Mouse (Mus musculus) gastrocnemius, postnatal 25 days (tissue): ENCODE results near the gene Wnt7a. TPM values are rescaled to one million over a fixed set of nuclear protein-coding genes. Genes with fewer than 3 reads are reported as not detected.

Experiments
- DNase-seq: peaks from one replicate; pipeline ENCODE4 v3.0.0; 2022
- total RNA-seq, 2 experiments: library from RNA; stranded (reverse); gene quantifications; 1 replicate in 1 of 2; 2 replicates in 1 of 2; pipeline ENCODE4 v1.2.3; 2021

The Wnt7a gene
- total RNA-seq, 2 experiments from 2014 or later: not detected

- no peak for DNase-seq
Measured at GRCm38 (mm10) chr6:91384415-91384814, 26.7 kb downstream of the Wnt7a start.

DNA sequence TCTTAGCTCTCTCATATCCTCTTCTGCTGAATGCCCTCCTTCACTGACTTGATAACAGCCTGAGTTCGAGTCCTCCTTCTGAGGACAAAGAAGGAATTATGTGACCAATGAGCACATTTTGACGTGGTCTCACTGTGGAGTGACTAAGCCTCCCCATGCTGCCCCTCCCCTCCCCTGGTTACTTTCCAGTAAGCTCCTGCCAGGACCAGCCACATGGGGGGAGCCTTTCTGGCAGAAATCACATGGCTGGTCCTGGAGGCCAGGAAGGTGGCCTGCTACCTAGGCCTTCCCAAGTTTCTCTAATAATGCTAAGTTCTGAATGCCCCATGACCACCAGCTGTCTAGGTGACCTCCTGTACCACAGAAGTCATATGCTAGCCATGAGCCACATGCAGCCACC is 27.3 kb downstream of the Wnt7a start:
- no peak for DNase-seq

GRCm38 (mm10) chr6:91383303-91383702 is 27.9 kb downstream of the Wnt7a start:
- DNase-seq: no peak

DNA sequence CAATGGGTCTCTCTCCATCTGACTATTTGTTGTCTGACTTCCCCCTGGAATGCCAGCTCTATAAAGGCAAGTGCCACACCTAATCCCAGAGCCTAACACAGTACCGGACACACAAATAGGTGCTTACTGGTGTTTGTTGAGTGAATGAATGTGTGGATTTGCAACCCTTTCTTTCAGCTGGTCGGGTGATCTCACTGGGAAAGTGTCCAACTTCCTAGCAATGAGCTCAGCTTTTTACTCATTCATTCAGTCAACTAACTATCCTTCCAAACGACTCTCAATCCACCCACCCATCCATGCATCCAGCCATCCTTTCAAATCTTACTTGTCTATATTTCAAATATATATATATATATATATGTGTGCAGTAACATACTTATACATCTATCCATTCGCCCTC is 31.3 kb downstream of the Wnt7a start:
- no peak for DNase-seq

- no peak for DNase-seq
Measured at GRCm38 (mm10) chr6:91379266-91379665, 31.9 kb downstream of the Wnt7a start.

GRCm38 (mm10) chr6:91372977-91373376 is 38.2 kb downstream of the Wnt7a start:
- no peak for DNase-seq

- no peak for DNase-seq
Measured at GRCm38 (mm10) chr6:91372586-91372971, 38.6 kb downstream of the Wnt7a start.

DNA sequence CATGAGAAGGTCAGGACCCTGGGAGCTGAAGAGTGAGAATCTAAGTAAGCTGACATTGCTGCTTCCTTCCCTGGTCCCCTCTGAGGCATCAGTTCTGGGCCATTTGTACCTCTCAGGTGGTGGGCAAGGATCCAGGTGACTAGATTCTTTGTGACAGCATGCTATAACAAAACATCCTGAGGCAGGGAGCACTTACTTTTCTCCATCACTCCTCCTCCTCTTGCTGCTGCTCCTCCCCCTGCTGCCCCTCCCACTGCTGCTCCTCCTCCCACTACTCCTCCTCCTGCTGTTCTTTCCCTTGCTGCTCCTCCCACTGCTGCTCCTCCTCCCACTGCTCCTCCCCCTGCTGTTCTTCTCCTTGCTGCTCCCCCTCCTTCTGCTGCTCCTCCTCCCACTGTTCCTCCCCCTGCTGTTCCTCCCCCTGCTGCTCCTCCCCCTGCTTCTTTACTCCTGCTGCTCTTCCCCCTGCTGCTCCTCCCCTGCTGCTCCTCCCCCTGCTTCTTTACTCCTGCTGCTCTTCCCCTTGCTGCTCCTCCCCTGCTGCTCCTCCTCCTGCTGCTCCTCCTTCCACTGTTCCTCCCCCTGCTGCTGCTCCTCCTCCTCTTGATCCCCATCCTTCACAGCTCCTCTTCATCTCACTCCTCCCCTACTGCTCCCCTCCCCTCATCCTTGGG is 39.1 kb downstream of the Wnt7a start:
- no peak for DNase-seq

GRCm38 (mm10) chr6:91366781-91367180 is 44.4 kb downstream of the Wnt7a start:
- no peak for DNase-seq

- no peak for DNase-seq
Measured at GRCm38 (mm10) chr6:91365480-91365879, 45.7 kb downstream of the Wnt7a start.

- DNase-seq: no peak
Measured at GRCm38 (mm10) chr6:91362756-91363155, 48.4 kb downstream of the Wnt7a start.

GRCm38 (mm10) chr6:91360998-91361397 is 50.2 kb downstream of the Wnt7a start:
- no peak for DNase-seq

GRCm38 (mm10) chr6:91360371-91360690 is 50.8 kb downstream of the Wnt7a start:
- DNase-seq: no peak

DNA sequence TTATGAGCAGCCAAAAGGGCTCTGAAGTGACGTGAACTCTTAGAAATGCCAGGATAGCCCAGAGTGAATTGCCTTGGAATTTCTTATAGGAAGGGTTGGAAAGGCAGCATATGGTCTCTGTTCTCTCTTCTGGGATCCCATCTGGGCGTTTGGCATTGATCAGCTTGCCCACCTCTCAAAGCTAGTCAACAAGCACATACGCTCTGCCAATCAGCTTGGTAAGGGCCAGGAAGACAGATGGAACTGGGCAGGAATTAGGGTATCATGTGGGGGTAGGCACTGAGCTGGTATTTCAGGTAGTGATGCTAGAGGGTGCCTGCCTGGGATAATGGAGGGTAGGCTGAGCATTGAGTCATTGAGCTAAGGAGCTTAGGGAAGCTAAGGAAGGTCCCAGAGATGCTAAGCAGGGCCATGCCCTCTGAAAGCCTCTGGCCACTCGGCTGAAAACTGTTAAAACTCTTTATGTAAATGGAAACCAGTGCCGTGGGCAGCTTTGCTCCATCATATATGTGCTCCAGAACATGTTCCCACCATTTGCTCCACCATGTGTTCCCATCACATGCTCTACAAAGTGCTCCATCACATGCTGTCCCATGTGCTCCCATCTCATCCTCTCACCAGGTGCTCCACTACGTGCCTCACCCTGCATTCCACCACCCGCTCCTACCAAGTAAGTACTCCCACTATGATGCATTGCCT is 51.3 kb downstream of the Wnt7a start:
- DNase-seq: no peak

GRCm38 (mm10) chr6:91358866-91359656 is 52.1 kb downstream of the Wnt7a start:
- DNase-seq: no peak

DNA sequence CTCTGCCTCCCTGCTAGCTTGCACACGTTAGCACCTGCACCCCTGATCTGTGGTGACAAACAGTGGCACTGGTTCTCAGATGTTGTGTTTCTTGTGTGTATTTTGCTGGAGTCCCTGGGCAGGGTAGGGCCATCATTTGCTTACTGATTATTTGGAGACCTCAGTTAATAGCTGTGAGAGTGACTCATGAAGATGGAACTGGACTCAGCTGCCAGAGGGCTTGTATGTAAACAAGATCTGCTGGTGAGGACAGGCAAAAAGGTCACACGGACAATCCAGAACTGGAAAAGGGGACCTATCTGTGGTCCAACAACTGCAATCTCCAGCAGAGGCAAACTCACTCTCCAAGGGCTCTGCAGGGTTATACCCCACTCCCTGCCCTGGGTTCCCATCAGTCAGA is 52.8 kb downstream of the Wnt7a start:
- no peak for DNase-seq

DNA sequence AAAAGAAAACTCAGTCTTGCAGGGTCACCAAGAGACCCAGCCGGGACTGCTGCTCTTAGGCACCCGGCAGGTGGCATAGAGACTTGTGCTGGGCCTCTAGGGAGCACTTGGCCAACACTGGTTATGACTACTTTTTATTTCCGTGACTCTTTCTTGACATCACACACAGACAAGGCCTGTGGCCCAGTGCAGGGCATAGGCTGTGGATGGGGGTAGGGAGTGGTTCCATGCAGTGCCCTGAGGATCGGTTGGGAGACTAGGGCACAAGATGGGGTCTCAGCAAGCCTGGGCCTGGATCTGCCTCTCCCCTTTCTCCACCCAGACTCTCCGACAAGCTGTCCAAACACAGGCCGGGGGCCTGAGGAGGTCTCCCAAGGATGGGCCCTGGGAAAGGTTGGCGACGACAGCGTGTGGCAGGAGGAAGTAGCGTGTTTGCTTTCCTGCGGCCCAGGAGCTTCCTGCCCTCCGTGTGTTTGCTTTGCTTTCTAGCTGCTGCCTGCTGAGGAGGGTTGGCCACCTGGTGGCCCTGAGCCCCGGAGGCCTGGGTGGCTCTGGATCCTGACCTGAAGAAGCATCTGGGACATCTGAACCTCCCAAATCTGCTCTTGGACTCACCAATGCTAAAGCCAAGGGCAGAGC is 53.8 kb downstream of the Wnt7a start:
- no peak for DNase-seq

GRCm38 (mm10) chr6:91349620-91350019 is 61.5 kb downstream of the Wnt7a start:
- DNase-seq: no peak

GRCm38 (mm10) chr6:91347721-91348120 is 63.4 kb downstream of the Wnt7a start:
- DNase-seq: no peak

DNA sequence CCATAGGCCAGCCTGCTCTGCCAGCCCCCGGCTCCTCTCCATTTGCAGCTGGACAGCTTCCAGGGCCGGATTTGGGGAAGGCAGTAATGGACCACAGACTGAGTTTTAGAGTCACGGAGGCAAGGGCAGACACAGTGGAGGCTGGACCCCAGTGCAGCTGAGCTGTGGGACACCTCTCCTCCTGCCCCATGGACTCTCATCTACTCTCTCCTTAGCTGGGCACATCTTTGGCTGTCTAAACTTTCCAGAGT is 64.3 kb downstream of the Wnt7a start:
- DNase-seq: no peak

DNA sequence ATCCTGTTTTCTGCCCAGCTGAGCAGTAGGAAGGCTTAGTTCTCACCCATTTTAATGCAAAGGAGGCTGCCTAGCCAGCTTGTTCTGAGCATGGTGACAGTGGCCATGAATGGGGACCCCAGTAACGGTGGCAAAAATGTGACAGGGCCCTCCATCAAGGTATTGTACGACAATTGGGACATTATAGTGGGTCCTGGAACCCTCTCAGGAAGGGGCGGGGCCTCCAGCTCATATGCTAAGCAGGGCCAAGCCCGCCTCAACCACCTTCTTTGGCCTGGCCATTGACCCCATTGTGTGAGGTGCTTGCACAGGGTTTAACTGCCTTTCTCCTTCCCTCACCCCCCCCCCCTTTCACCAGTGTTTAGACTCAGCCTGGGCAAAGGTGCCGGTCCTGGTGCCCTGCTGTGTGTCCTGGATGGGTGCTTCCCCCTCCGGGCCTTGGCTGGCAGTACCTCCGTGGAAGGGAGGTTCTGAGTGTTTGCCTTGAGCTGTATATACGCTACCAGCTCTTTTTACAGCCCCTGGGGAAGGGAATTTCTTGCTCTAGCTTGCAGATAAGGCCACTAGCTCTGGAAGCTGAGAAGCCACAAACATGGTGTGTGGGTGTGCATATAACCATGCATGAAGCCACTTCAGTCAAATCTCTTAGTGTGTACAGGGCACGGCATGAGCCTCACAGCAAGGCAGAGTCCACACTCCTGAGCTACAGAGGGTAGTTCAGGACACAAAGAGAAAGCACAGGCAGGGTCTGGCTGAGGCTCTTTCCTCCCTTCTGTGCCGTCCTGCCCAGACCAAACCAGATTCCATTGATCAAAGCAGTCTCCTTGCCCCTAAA is 64.9 kb downstream of the Wnt7a start:
- no peak for DNase-seq

GRCm38 (mm10) chr6:91345091-91345490 is 66.1 kb downstream of the Wnt7a start:
- DNase-seq: no peak
